Mouse (Mus musculus) lung, adult 18-20 months (tissue): ENCODE measurements around the gene Eef1a1.
"Not testable (repeated sequence)": the region's sequence is repeated elsewhere in the genome, so short reads cannot be mapped to it uniquely, and the experiment has no call there.

Experiments
- DNase-seq, 2 experiments: peaks; one replicate each; pipeline ENCODE4 v3.0.0; 2022; ENCODE audit warnings: mixed read lengths in 2 of 2

The Eef1a1 gene

DNA sequence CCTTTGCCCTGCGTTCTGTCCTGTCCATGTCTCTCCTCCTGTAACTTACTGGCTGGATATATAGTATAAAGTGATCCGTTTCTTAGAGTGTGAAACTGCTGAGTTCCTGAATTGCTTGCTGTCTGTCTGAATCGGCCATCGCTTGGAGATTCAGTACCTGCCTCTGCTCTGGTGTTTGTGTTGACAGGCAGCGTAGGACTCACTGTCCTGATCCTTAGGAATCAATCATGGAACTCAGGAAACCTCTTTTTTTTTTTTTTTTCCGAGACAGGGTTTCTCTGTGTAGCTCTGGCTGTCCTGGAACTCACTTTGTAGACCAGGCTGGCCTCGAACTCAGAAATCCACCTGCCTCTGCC, 17.7 kb upstream of the Eef1a1 start:
- no peak for DNase-seq

DNA sequence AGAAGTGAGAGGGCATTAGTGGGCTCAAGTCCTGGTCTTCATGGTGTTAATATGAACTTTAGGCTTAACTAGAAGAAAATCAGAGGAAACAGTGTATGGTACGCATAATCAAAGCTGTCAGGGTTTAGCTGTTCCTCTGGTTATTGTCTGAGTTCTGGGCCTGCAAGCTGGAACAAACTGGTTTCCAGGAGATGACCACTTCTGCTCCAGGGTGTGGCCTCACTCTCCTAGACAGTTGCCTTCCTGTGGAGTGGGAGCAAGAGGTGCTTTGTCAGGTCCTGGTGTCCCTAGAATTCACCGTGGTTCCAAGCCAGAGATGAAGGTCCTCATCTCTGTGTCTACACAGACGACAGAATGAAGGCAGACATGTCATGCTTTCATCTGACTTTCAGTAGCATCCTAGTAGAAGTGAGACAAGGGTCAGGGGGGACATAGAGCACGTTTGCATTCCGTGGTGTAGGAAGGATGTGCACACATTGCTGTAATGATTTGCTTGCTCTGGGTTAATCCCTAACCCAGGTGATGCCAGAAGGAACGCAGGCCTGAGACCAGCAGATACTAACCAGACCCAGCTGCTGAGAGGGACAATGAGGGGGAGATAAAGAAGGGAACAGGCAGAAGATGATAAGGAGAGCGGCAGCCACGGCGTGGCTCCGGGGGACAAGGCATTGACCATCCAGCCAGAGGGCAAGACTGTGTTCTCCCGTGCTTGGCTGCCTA, 17.2 kb upstream of the Eef1a1 start:
- no peak for DNase-seq

- no peak for DNase-seq
Measured at GRCm38 (mm10) chr9:78505223-78505622, 16.3 kb upstream of the Eef1a1 start.

DNA sequence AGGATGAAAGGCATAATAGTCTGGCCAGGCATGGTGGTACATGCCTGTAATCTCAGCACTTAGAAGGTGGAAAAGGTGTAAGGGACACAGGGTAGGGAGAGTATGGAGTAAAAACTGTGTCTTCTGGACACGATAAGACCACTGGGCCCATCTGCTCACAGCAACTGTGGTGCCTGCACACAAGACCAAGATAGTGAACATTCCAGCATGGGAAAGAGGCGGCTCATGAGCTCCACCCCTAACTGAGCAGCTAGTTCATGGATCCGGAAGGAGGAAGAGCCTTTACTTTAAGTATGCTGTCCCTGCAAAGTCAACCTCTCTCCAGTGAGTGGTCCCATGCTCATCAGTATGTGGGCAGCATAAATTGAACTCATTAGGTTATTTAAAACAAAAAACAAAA, 15.7 kb upstream of the Eef1a1 start:
- DNase-seq, result no peak

DNA sequence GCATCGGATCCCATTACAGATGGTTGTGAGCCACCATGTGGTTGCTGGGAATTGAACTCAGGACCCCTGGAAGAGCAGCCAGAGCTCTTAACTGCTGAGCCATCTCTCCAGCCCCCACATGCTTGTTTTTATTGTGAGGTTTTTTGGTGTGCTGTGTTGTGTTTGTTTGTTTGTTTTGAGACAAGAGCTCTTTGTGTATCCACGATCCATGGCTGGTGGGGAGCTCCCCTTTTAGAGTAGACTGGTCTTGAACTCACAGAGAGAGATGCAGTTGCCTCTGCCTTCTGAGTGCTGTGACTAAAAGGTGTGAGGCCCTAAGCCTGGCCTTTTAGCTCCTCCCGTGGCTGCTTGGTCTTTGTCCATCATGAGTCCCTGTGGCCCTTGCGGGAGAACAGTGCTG, 15.2 kb upstream of the Eef1a1 start:
- DNase-seq, result no peak

DNA sequence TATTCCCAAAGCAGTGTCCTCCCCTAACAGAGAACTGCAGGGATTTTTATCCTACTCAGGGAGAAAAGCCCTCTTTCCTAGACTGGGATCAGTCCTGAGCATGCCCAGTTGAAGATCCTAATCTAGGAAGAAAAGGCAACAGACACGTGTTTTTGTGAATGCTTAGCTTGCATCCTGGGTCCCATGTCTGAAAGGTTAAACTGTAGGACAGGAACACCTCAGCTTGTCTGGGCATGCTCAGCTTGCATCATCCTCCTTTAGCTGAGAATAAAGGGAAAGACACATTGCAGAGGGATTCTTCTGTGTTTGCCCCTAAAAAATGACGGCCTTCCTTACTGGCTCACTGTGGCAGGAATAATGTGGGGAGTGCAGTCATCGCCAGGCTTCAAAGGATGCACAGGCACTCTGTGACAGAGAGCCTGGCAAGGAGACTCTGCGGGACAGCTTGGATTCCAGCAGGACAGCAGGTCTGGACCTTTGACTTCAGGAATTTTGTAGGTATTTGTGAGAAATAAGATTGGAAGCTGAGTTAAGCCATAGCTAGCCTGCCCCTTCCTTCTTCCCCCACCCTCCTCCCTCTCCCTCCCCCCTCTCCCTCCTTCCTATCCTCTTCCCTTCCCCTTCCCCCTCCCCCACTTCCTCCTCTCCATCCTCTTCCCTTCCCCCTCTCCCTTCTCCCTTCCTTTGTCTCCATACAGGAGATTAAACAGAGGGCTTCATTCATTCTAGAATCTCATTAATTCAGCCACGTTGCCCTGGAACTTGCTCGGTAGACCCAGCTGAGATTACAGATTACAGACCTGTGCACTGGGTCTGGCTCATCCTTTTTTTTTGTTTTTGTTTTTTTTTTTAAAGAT, 14.5 kb upstream of the Eef1a1 start:
- DNase-seq, result no peak

- DNase-seq, result no peak
Measured at GRCm38 (mm10) chr9:78501284-78501683, 12.3 kb upstream of the Eef1a1 start.

- DNase-seq, result no peak
Measured at GRCm38 (mm10) chr9:78500386-78500785, 11.4 kb upstream of the Eef1a1 start.

- DNase-seq, result no peak
Measured at GRCm38 (mm10) chr9:78493171-78493570, 4.2 kb upstream of the Eef1a1 start.

DNA sequence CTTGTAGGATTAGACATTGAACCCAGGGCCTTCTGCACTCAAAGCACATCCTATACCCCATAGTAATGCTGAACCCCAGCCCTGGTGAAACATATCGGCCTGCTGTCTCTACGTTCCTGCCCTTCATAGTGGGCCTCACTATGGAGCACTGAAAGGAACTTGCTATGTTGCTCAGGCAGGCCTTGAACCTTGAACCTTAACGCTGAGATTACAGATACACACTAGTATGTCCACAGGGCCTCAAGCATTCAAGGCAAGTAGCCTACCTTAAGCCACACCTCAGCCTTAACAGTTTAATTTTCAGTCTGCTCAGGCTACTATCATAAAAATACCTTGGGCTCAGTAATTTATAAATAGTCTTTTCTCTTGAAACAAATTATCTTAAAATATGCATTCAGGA, 3.3 kb upstream of the Eef1a1 start:
- DNase-seq, result no peak

GRCm38 (mm10) chr9:78491169-78491568, 2.2 kb upstream of the Eef1a1 start:
- DNase-seq, result no peak

DNA sequence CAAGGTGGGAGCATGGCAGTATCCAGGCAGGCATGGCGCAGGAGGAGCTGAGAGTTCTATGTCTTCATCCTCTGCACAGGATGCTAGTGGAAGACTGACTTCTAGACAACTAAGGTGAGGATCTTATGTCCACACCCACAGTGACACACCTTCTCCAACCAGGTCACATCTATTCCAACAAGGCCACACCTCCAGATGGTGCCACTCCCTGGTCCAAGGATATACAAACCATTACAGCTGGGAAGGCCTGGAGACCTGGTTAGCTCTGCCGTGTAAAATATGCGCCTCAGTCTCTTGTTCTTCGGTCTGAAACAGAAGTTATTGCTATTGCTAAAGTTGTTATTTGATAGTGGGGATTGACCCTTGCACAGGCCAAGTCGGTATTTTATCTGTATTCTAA, 930 bp downstream of the Eef1a1 start:
- not testable (repeated sequence) for DNase-seq

DNA sequence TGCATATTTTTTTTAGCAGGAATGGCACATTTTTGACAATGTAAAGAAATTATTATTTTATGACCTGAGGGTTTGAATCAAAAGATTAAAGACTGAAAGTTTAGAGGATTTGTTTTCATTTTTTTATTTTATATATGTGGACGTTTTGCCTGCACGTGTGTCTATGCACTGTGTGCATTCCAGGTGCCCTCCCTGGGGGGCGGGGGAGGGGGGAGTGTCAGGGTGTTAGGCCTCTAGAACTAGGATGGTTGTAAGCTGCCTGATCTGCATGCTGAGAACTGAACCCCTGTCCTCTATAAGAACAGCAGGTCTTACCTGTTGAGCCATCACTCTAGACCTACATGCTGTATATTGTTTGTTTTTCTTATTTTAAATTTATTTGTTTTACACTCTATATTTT, 4.3 kb downstream of the Eef1a1 start:
- DNase-seq, result no peak

GRCm38 (mm10) chr9:78482386-78482785, 6.6 kb downstream of the Eef1a1 start:
- peak in 1 of 2 experiments; percentile 18 for DNase-seq

GRCm38 (mm10) chr9:78481423-78482331, 7.3 kb downstream of the Eef1a1 start:
- DNase-seq, result peak; percentile 98 to 99

DNA sequence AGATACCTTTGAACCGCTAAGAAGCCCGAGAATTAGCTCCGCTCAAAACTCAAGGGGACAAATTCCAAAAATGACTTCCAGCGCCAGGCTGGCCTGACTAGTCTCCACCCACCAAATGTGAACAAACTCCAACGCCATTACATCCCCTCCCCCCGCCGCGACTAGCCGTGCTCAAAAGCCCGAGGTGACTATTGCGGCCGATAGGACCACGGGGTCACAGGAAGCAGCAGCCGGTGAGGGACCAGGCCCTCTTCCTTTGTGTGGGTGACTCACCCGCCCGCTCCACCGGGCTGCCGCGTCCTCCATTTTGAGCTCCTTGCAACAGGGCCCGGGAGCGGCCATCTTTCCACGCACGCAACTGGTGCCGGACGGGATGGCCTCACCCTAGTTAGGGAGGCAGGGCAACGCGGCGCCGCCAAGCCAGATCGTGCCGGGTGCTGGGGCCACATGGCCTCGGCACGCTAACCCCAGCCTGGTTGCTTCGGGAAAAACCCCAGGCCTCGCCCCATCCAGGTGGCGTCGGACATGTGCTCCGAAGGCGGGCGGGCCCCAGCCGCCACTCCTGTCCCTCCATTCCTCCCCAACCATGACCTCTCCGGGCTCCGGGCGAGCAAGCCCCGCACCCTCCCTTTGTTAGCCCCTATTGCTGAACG, 8.1 kb downstream of the Eef1a1 start:
- peak; percentile 77 to 83 for DNase-seq

- DNase-seq, result not testable (repeated sequence)
Measured at GRCm38 (mm10) chr9:78480227-78480626, 8.7 kb downstream of the Eef1a1 start.

- not testable (repeated sequence) for DNase-seq
Measured at GRCm38 (mm10) chr9:78479308-78479707, 9.6 kb downstream of the Eef1a1 start.

GRCm38 (mm10) chr9:78478009-78478605, 10.8 kb downstream of the Eef1a1 start:
- not testable (repeated sequence) for DNase-seq

GRCm38 (mm10) chr9:78477021-78477551, 11.9 kb downstream of the Eef1a1 start:
- DNase-seq, result no peak

DNA sequence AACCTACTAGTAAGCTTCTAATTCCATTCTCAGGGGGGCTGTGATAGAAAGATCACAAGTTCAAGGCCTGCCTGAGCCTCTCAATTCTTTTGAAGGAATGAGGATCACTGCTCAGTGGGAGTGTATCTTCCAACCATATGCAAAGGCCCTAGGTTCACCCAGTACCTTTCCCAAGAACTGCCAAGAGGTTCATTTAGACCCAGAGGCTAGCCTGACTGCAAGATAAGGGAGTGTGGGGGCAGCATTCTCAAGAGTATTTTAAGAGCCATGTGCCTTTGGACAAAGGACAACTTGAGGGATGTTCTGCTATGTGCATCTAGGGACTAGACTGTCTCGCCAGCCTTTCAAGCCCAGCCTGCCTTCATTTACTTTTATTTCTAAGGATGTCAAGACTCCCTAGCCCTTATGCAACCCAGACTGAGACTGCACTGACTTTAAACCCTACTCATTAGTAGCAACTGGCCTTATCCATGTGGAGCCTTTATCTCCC, 12.4 kb downstream of the Eef1a1 start:
- DNase-seq, result no peak

GRCm38 (mm10) chr9:78475873-78476272, 13.1 kb downstream of the Eef1a1 start:
- no peak for DNase-seq
